Mouse (Mus musculus) NIH3T3 (cell line): ENCODE measurements at regions not wholly inside any gene's neighbourhood (a gene's known extent, or its start where the extent isn't known, plus 50 kb on each side); places are given as distances from the start of the nearest gene placed in this dataset.

Experiments
- DNase-seq: peaks from one replicate; pipeline ENCODE4 v3.0.0-alpha.2; 2012; ENCODE audit warnings: low read depth

GRCm38 (mm10) chr1:121176541-121176940 lies 155.8 kb downstream of the Insig2 start:
- DNase-seq = no peak

GRCm38 (mm10) chr1:121177136-121177907 lies 155.1 kb downstream of the Insig2 start:
- DNase-seq = no peak

- peak; percentile 68 for DNase-seq
These were observed 154.5 kb downstream of the Insig2 start for GRCm38 (mm10) chr1:121177908-121178311.

GRCm38 (mm10) chr1:121178611-121179245 lies 153.7 kb downstream of the Insig2 start:
- DNase-seq = peak; percentile 58

GRCm38 (mm10) chr1:121180273-121181030 lies 151.9 kb downstream of the Insig2 start:
- DNase-seq = peak; percentile 97

- peak; percentile 42 for DNase-seq
These were observed 143.5 kb downstream of the Insig2 start for GRCm38 (mm10) chr1:121188895-121189294.

- peak; percentile 31 for DNase-seq
These were observed 137.6 kb downstream of the Insig2 start for GRCm38 (mm10) chr1:121194800-121195199.

- peak; percentile 64 for DNase-seq
These were observed 116.5 kb downstream of the Insig2 start for GRCm38 (mm10) chr1:121215843-121216242.

GRCm38 (mm10) chr1:121224250-121224649 lies 108.1 kb downstream of the Insig2 start:
- no peak for DNase-seq

GRCm38 (mm10) chr1:121226466-121227232 lies 105.7 kb downstream of the Insig2 start:
- DNase-seq = peak; percentile 28

- DNase-seq = no peak
These were observed 105.2 kb downstream of the Insig2 start for GRCm38 (mm10) chr1:121227233-121227594.

GRCm38 (mm10) chr1:121243576-121243975 lies 88.8 kb downstream of the Insig2 start:
- DNase-seq = no peak

GRCm38 (mm10) chr1:121247556-121247955 lies 84.8 kb downstream of the Insig2 start:
- DNase-seq = peak; percentile 85

- DNase-seq = peak; percentile 48
These were observed 83.3 kb downstream of the Insig2 start for GRCm38 (mm10) chr1:121249081-121249480.

GRCm38 (mm10) chr1:121250686-121251085 lies 81.7 kb downstream of the Insig2 start:
- DNase-seq = peak; percentile 30

- DNase-seq = no peak
These were observed 80.3 kb downstream of the Insig2 start for GRCm38 (mm10) chr1:121252056-121252455.

GRCm38 (mm10) chr1:121254196-121254595 lies 78.2 kb downstream of the Insig2 start:
- peak; percentile 81 for DNase-seq
